Mouse (Mus musculus): Measurements from ENCODE around the gene Ckb.

- TF ChIP-seq GATA1 (IDR thresholded peaks at IDR 0.05; ENCODE audit: low read length): no peak
- TF ChIP-seq TAL1 (IDR thresholded peaks at IDR 0.05; ENCODE audit: low read length): no peak
Measured at GRCm38 (mm10) chr12:111675797-111676580, 3.9 kb upstream of the Ckb start.

Measured in erythroblast, embryonic 14.5 days (primary cell).